Mouse (Mus musculus) liver, embryonic 14.5 days (tissue): ENCODE results near the gene Fpgt.

Experiments
- CTCF ChIP-seq: IDR thresholded peaks from 2 replicates; pipeline ENCODE4 v1.5.1; 2016; ENCODE audit warnings: antibody characterized with exemption, low read depth, control low read depth
- EP300 ChIP-seq: IDR thresholded peaks from 2 replicates; pipeline ENCODE4 v1.6.1; 2016; ENCODE audit warnings: antibody characterized with exemption, low read depth

GRCm38 (mm10) chr3:155059449-155059822 is 33.8 kb downstream of the Fpgt start:
- TF ChIP-seq CTCF, result no peak
- TF ChIP-seq EP300, result no peak
